ENCODE assay signal across 20 mouse cellular contexts in the genomic region with DNA sequence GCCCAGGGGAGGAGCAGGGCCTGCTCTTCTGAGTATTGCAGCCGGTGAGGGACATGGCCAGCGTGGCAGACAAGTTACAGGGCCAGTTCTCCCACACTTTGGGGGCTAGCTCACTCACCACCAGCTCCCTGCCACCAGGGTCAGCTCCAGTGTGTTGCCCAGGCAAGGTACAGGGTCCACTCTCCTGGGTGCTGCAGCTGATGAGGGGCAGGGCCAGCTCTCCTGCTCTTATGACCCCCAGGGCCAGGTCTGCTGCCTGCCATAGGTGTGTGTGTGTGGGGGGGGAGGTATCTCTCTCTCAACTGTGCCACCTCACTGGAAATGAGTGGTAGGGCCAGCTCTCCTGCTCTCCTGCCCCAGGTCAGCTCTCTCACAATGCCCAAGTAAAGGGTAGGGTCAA. TPM values are rescaled to one million over a fixed set of nuclear protein-coding genes. Genes with fewer than 3 reads are reported as not detected.
DNase-seq lines count a peak whose midpoint lies in the region; ATAC-seq and TF ChIP-seq lines count a peak whose summit lies in the region.
"Had no signal": no experiment of that assay in that cellular context is flagged by ENCODE, and none has a peak within 500 bp of the region (broad histone marks: within the 10 kb centered on the region; RNA-seq: fewer than 3 reads in every experiment).

No protein-coding gene starts in this region.

- ATAC-seq in kidney, embryonic 14.5 days (ENCODE audit: low FRiP score, low TSS enrichment) = no peak
- no peak for ATAC-seq in midbrain, embryonic 13.5 days
- 0 out of 2 replicates have a peak, but pooled peaks have one; percentile 4 for ATAC-seq in limb, embryonic 12.5 days (ENCODE audit: insufficient number of reproducible peaks, insufficient read depth, low FRiP score, low TSS enrichment, low read depth)
- peak; percentile 53; the same call in 1 of the 2 replicates for ATAC-seq in liver, postnatal 0 days
- ATAC-seq in intestine, embryonic 15.5 days = no peak
- ATAC-seq: forebrain, postnatal 0 days had no signal

- H3K27me3 ChIP-seq in kidney, embryonic 14.5 days (ENCODE audit: control insufficient read depth, insufficient read depth, low read length) = no peaks in the 10 kb centered on the region
- no peaks in the 10 kb centered on the region for H3K27me3 ChIP-seq in midbrain, embryonic 10.5 days (ENCODE audit: low read depth, poor library complexity, severe bottlenecking)
- H3K27me3 ChIP-seq in midbrain, embryonic 13.5 days = no peaks in the 10 kb centered on the region
- H3K27me3 ChIP-seq in limb, embryonic 12.5 days = no peaks in the 10 kb centered on the region
- H3K27me3 ChIP-seq in liver, postnatal 0 days (ENCODE audit: insufficient read depth, low read length) = no peaks in the 10 kb centered on the region
- no peaks in the 10 kb centered on the region for H3K27me3 ChIP-seq in intestine, embryonic 15.5 days (replicated peaks)

- TF ChIP-seq EP300 in liver, postnatal 0 days (IDR thresholded peaks at IDR 0.05; ENCODE audit: low read depth) = no peak

- H3K9ac ChIP-seq in kidney, embryonic 14.5 days (ENCODE audit: low read depth, low read length) = no peak overlapping the region
- no peak overlapping the region for H3K9ac ChIP-seq in midbrain, embryonic 13.5 days (replicated peaks)
- no peak overlapping the region for H3K9ac ChIP-seq in limb, embryonic 12.5 days (replicated peaks)
- H3K9ac ChIP-seq in liver, postnatal 0 days (replicated peaks) = no peak overlapping the region
- H3K9ac ChIP-seq in intestine, embryonic 15.5 days = no peak overlapping the region
- H3K9ac ChIP-seq: forebrain, postnatal 0 days; hindbrain, embryonic 14.5 days; limb, embryonic 15.5 days; lung, embryonic 14.5 days had no signal

- H3K36me3 ChIP-seq in kidney, embryonic 14.5 days (ENCODE audit: control insufficient read depth, insufficient read depth, low read length) = no peaks in the 10 kb centered on the region
- H3K36me3 ChIP-seq in midbrain, embryonic 10.5 days = no peaks in the 10 kb centered on the region
- H3K36me3 ChIP-seq in midbrain, embryonic 13.5 days = no peaks in the 10 kb centered on the region
- H3K36me3 ChIP-seq in limb, embryonic 12.5 days = no peaks in the 10 kb centered on the region
- H3K36me3 ChIP-seq in liver, postnatal 0 days (replicated peaks; ENCODE audit: insufficient read depth, low read length) = no peaks in the 10 kb centered on the region
- no peaks in the 10 kb centered on the region for H3K36me3 ChIP-seq in intestine, embryonic 15.5 days
- H3K36me3 ChIP-seq: limb, embryonic 15.5 days had no signal

- H3K9me3 ChIP-seq in kidney, embryonic 14.5 days (ENCODE audit: control insufficient read depth, low read length) = no peaks in the 10 kb centered on the region
- no peaks in the 10 kb centered on the region for H3K9me3 ChIP-seq in midbrain, embryonic 10.5 days (replicated peaks)
- H3K9me3 ChIP-seq in midbrain, embryonic 13.5 days = no peaks in the 10 kb centered on the region
- H3K9me3 ChIP-seq in limb, embryonic 12.5 days = no peaks in the 10 kb centered on the region
- H3K9me3 ChIP-seq in liver, postnatal 0 days (ENCODE audit: low read length) = no peaks in the 10 kb centered on the region
- H3K9me3 ChIP-seq in intestine, embryonic 15.5 days = no peaks in the 10 kb centered on the region
- H3K9me3 ChIP-seq: limb, embryonic 15.5 days had no signal

- WGBS in kidney, embryonic 14.5 days = 71% methylated on average over 2 of the region's 2 CpGs
- 71% methylated on average over 2 of the region's 2 CpGs for WGBS in midbrain, embryonic 10.5 days
- WGBS in midbrain, embryonic 13.5 days = 74% methylated on average over 2 of the region's 2 CpGs
- WGBS in limb, embryonic 12.5 days = 79% methylated on average over 2 of the region's 2 CpGs
- WGBS in liver, postnatal 0 days (ENCODE audit: insufficient replicate concordance) = 49% methylated on average over 2 of the region's 2 CpGs
- 89% methylated on average over 2 of the region's 2 CpGs for WGBS in intestine, embryonic 15.5 days

- H3K4me2 ChIP-seq in kidney, embryonic 14.5 days (replicated peaks; ENCODE audit: low read depth, low read length) = no peak overlapping the region
- no peak overlapping the region for H3K4me2 ChIP-seq in midbrain, embryonic 13.5 days (replicated peaks)
- no peak overlapping the region for H3K4me2 ChIP-seq in limb, embryonic 12.5 days
- H3K4me2 ChIP-seq in liver, postnatal 0 days (ENCODE audit: low read depth, low read length) = no peak overlapping the region
- H3K4me2 ChIP-seq in intestine, embryonic 15.5 days (replicated peaks) = no peak overlapping the region
- H3K4me2 ChIP-seq: hindbrain, embryonic 14.5 days; limb, embryonic 15.5 days; lung, embryonic 14.5 days had no signal

- no peak for TF ChIP-seq CTCF in liver, postnatal 0 days (IDR thresholded peaks at IDR 0.05; ENCODE audit: low read depth)

- peak overlapping the region; percentile 74; the same call in 1 of the 2 replicates for H3K27ac ChIP-seq in kidney, embryonic 14.5 days (ENCODE audit: low read depth, low read length)
- peak overlapping the region; percentile 53 for H3K27ac ChIP-seq in midbrain, embryonic 10.5 days (replicated peaks)
- no peak overlapping the region for H3K27ac ChIP-seq in midbrain, embryonic 13.5 days
- no peak overlapping the region for H3K27ac ChIP-seq in limb, embryonic 12.5 days
- H3K27ac ChIP-seq in liver, postnatal 0 days (ENCODE audit: low read depth) = no peak overlapping the region
- H3K27ac ChIP-seq in intestine, embryonic 15.5 days = no peak overlapping the region
- H3K27ac ChIP-seq: heart, adult 2 months; hindbrain, embryonic 14.5 days; limb, embryonic 15.5 days; stomach, postnatal 0 days had no signal

- no peak for DNase-seq in kidney, adult 8-10 months
- DNase-seq in midbrain, embryonic 10.5 days (ENCODE audit: low spot score) = no peak
- no peak for DNase-seq in liver, postnatal 0 days
- DNase-seq: adrenal gland, adult 8-10 months; forebrain, postnatal 0 days; gastrocnemius, postnatal 25 days; heart, adult 2 months; layer of hippocampus, adult 9-11 months; lung, embryonic 14.5 days; lung, postnatal 4 days; right cerebral cortex, postnatal 14 days; thymus, adult 2 months; thymus, postnatal 4 days had no signal

- H3K4me3 ChIP-seq in kidney, embryonic 14.5 days (ENCODE audit: low read length) = no peak overlapping the region
- no peak overlapping the region for H3K4me3 ChIP-seq in midbrain, embryonic 10.5 days
- H3K4me3 ChIP-seq in midbrain, embryonic 13.5 days (replicated peaks) = no peak overlapping the region
- no peak overlapping the region for H3K4me3 ChIP-seq in limb, embryonic 12.5 days (replicated peaks)
- H3K4me3 ChIP-seq in liver, postnatal 0 days (ENCODE audit: low read depth, low read length) = no peak overlapping the region
- H3K4me3 ChIP-seq in intestine, embryonic 15.5 days (replicated peaks) = no peak overlapping the region
- H3K4me3 ChIP-seq: heart, adult 2 months; limb, embryonic 15.5 days had no signal

- H3K4me1 ChIP-seq in kidney, embryonic 14.5 days (ENCODE audit: control insufficient read depth, insufficient read depth, low read length) = 0 out of 2 replicates have a peak, but pooled peaks cover 5% of the 10 kb centered on the region
- peaks cover 19% of the 10 kb centered on the region for H3K4me1 ChIP-seq in midbrain, embryonic 10.5 days
- H3K4me1 ChIP-seq in midbrain, embryonic 13.5 days (replicated peaks) = peaks cover 16% of the 10 kb centered on the region; the same call in 1 of the 2 replicates
- peaks cover 30% of the 10 kb centered on the region for H3K4me1 ChIP-seq in limb, embryonic 12.5 days (replicated peaks)
- H3K4me1 ChIP-seq in liver, postnatal 0 days (ENCODE audit: insufficient read depth) = no peaks in the 10 kb centered on the region
- no peaks in the 10 kb centered on the region for H3K4me1 ChIP-seq in intestine, embryonic 15.5 days (replicated peaks)

RNA-seq across cellular contexts. Expression of a gene that starts 54.0 kb away (rescaled TPM):
- 2.4 and 3.0 TPM in 2 replicates for polyA plus RNA-seq in kidney, embryonic 14.5 days (2014; fragmentation: Nextera tagmentation; extraction: Ambion mirVana)
- 0.46 and 0.83 TPM in 2 replicates for polyA plus RNA-seq in midbrain, embryonic 10.5 days (2016; fragmentation: Nextera tagmentation; extraction: Ambion mirVana)
- polyA plus RNA-seq in midbrain, embryonic 13.5 days (2015; fragmentation: Nextera tagmentation; extraction: Ambion mirVana) = 1.5 and 1.6 TPM in 2 replicates
- 1.2 and 1.4 TPM in 2 replicates for polyA plus RNA-seq in limb, embryonic 12.5 days (2016; fragmentation: Nextera tagmentation; extraction: Ambion mirVana)
- 5.8 and 7.5 TPM in 2 replicates for polyA plus RNA-seq in liver, postnatal 0 days (2015; fragmentation: Nextera tagmentation; extraction: Ambion mirVana)
- 5.9 and 6.3 TPM in 2 replicates for polyA plus RNA-seq in intestine, embryonic 15.5 days (2015; fragmentation: Nextera tagmentation; extraction: Ambion mirVana)

Comparison
In these comparisons a context has a peak if more than half of its experiments do, and no peak if none do; other contexts are left out.
1. H3K27ac ChIP-seq: peak in kidney, embryonic 14.5 days (single experiment) and midbrain, embryonic 10.5 days (single experiment); none in midbrain, embryonic 13.5 days (single experiment), limb, embryonic 12.5 days (single experiment), liver, postnatal 0 days (single experiment) and intestine, embryonic 15.5 days (single experiment).
2. ATAC-seq: peak in limb, embryonic 12.5 days (single experiment) and liver, postnatal 0 days (single experiment); none in kidney, embryonic 14.5 days (single experiment), midbrain, embryonic 13.5 days (single experiment) and intestine, embryonic 15.5 days (single experiment).